Mouse (Mus musculus): Measurements from ENCODE around the gene Tarm1.

The Tarm1 gene

GRCm38 (mm10) chr7:3440526-3440925, 61.9 kb downstream of the Tarm1 start:
- no peak for DNase-seq

GRCm38 (mm10) chr7:3439984-3440383, 62.4 kb downstream of the Tarm1 start:
- DNase-seq: no peak

GRCm38 (mm10) chr7:3437941-3438340, 64.5 kb downstream of the Tarm1 start:
- DNase-seq: no peak

All from B cell, adult 2 months (primary cell).